Mouse (Mus musculus): ENCODE measurements at regions not wholly inside any gene's neighbourhood (a gene's known extent, or its start where the extent isn't known, plus 50 kb on each side); places are given as distances from the start of the nearest gene placed in this dataset.

- intact Hi-C loops (cut with DNase I) = no loop called here
- DNase-seq = no peak
Measured at GRCm38 (mm10) chr9:59157663-59158062, 121.4 kb upstream of the Neo1 start.

- intact Hi-C loops (cut with DNase I) = no loop called here
Measured at GRCm38 (mm10) chr9:59153945-59154344, 117.7 kb upstream of the Neo1 start.

GRCm38 (mm10) chr9:59153126-59153525 lies 116.9 kb upstream of the Neo1 start:
- intact Hi-C loops (cut with DNase I) = no loop called here
- DNase-seq = no peak

More at GRCm38 (mm10) chr9:59153945-59154344, 117.7 kb upstream of the Neo1 start:
- DNase-seq = no peak

GRCm38 (mm10) chr9:59144256-59144800 lies 108.1 kb upstream of the Neo1 start:
- DNase-seq = peak; percentile 51
- intact Hi-C loops (cut with DNase I) = no loop called here

GRCm38 (mm10) chr9:59143610-59144009 lies 107.4 kb upstream of the Neo1 start:
- no peak for DNase-seq
- intact Hi-C loops (cut with DNase I) = no loop called here

- peak; percentile 47 for DNase-seq
- intact Hi-C loops (cut with DNase I) = loop anchor here (10.0 kb wide), 1 partner anchor 140 kb away; no protein-coding TSS in a partner anchor
Measured at GRCm38 (mm10) chr9:59134171-59135041, 98.2 kb upstream of the Neo1 start.

GRCm38 (mm10) chr9:59129699-59130340 lies 93.6 kb upstream of the Neo1 start:
- DNase-seq = peak; percentile 91
- intact Hi-C loops (cut with DNase I) = loop anchor here (10.0 kb wide), 1 partner anchor 145 kb away; no protein-coding TSS in a partner anchor

- DNase-seq = peak; percentile 45
- intact Hi-C loops (cut with DNase I) = no loop called here
Measured at GRCm38 (mm10) chr9:59129252-59129651, 93.0 kb upstream of the Neo1 start.

GRCm38 (mm10) chr9:59128023-59128422 lies 91.8 kb upstream of the Neo1 start:
- peak; percentile 69 for DNase-seq
- intact Hi-C loops (cut with DNase I) = no loop called here

- DNase-seq = no peak
- intact Hi-C loops (cut with DNase I) = no loop called here
Measured at GRCm38 (mm10) chr9:59125886-59126285, 89.6 kb upstream of the Neo1 start.

GRCm38 (mm10) chr9:59116561-59116960 lies 80.3 kb upstream of the Neo1 start:
- intact Hi-C loops (cut with DNase I) = no loop called here
- DNase-seq = no peak

GRCm38 (mm10) chr9:59113859-59114258 lies 77.6 kb upstream of the Neo1 start:
- intact Hi-C loops (cut with DNase I) = no loop called here
- DNase-seq = no peak

- DNase-seq = no peak
- intact Hi-C loops (cut with DNase I) = no loop called here
Measured at GRCm38 (mm10) chr9:59099738-59100137, 63.5 kb upstream of the Neo1 start.

GRCm38 (mm10) chr9:59097564-59097963 lies 61.3 kb upstream of the Neo1 start:
- peak; percentile 83 for DNase-seq
- intact Hi-C loops (cut with DNase I) = no loop called here

GRCm38 (mm10) chr9:59096551-59097268 lies 60.5 kb upstream of the Neo1 start:
- intact Hi-C loops (cut with DNase I) = no loop called here
- DNase-seq = no peak

GRCm38 (mm10) chr9:59095626-59096025 lies 59.4 kb upstream of the Neo1 start:
- DNase-seq = no peak
- intact Hi-C loops (cut with DNase I) = no loop called here

GRCm38 (mm10) chr9:59094106-59094505 lies 57.9 kb upstream of the Neo1 start:
- intact Hi-C loops (cut with DNase I) = no loop called here
- DNase-seq = no peak

GRCm38 (mm10) chr9:59091179-59091578 lies 54.9 kb upstream of the Neo1 start:
- no peak for DNase-seq
- intact Hi-C loops (cut with DNase I) = no loop called here

- no peak for DNase-seq
- intact Hi-C loops (cut with DNase I) = no loop called here
Measured at GRCm38 (mm10) chr9:59087704-59088103, 51.5 kb upstream of the Neo1 start.

- no peak for DNase-seq
- intact Hi-C loops (cut with DNase I) = no loop called here
Measured at GRCm38 (mm10) chr9:59087112-59087511, 50.9 kb upstream of the Neo1 start.

- DNase-seq = no peak
- intact Hi-C loops (cut with DNase I) = no loop called here
Measured at GRCm38 (mm10) chr9:59086556-59087102, 50.4 kb upstream of the Neo1 start.
